Mouse (Mus musculus) E14TG2a.4 (cell line): Measurements from ENCODE around the gene Oit1.

Experiments used
- CTCF ChIP-seq: conservative IDR thresholded peaks from 2 replicates; pipeline ENCODE4 v1.5.1; 2014; ENCODE audit warnings: low read length
- POU5F1 ChIP-seq: IDR thresholded peaks from 2 replicates; pipeline ENCODE4 v1.6.1; 2014; ENCODE audit warnings: low read length, borderline replicate concordance

- TF ChIP-seq CTCF: no peak
- no peak for TF ChIP-seq POU5F1
Observed at GRCm38 (mm10) chr14:8368900-8369299, 9.7 kb downstream of the Oit1 start.
